24 mouse cellular contexts compared by ENCODE assay signal in the genomic region with DNA sequence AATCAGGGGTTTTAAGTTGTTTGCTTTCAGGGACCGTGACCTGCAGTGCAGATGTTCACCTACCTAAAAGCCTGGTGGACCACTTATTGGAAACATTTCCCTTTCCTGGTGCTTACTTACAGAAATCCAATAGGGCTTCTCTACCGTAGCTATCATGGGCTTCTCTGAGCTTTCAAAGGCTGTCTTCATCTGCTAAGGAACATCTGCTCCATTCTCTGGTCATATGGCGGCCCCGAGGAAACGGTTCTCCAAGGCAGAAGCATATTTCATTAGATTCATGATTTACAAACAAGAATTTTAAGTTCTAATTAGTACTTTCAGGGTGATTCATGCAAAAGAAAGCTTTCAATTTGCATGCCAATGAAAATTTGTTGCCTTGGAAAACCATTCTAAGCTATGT.
A peak's percentile ranks its signal among the peaks of the same experiment; 100 is the strongest.
DNase-seq lines count a peak whose midpoint lies in the region; ATAC-seq lines count a peak whose summit lies in the region.
"Had no signal": no experiment of that assay in that cellular context is flagged by ENCODE, and none has a peak within 500 bp of the region (broad histone marks: within the 10 kb centered on the region; RNA-seq: fewer than 3 reads in every experiment).

No protein-coding gene starts in this region.

- DNase-seq in forebrain, embryonic 14.5 days (ENCODE audit: low spot score) = peak; percentile 18
- DNase-seq in forebrain, embryonic 10.5 days (ENCODE audit: extremely low spot score, low spot score) = no peak
- DNase-seq in Muller cell, postnatal 12 days (ENCODE audit: inconsistent ontology term) = peak; percentile 30
- peak; percentile 29 for DNase-seq in embryonic facial prominence, embryonic 11.5 days (ENCODE audit: low spot score)
- DNase-seq in layer of hippocampus, adult 8-10 months (ENCODE audit: low spot score in 2 of 2) = peak; percentile 32 to 48
- DNase-seq in heart, embryonic 10.5 days (ENCODE audit: low spot score) = no peak
- DNase-seq in natural killer cell, adult 2 months (ENCODE audit: low spot score in 2 of 2) = no peak
- DNase-seq: cerebellum, adult 2 months; cerebellum, postnatal 25 days; gastrocnemius, postnatal 36 days; heart, adult 2 months; heart, postnatal 36 days; kidney, adult 2 months; kidney, postnatal 14 days; lung, adult 2 months; retina, postnatal 1 day had no signal

- no peak overlapping the region for H3K4me3 ChIP-seq in forebrain, embryonic 14.5 days (ENCODE audit: low read depth, low read length)
- H3K4me3 ChIP-seq in forebrain, embryonic 10.5 days = no peak overlapping the region
- no peak overlapping the region for H3K4me3 ChIP-seq in embryonic facial prominence, embryonic 11.5 days (ENCODE audit: low read depth, low read length)
- H3K4me3 ChIP-seq in heart, embryonic 10.5 days = no peak overlapping the region
- H3K4me3 ChIP-seq in heart, embryonic 11.5 days (ENCODE audit: low read depth, low read length) = no peak overlapping the region
- H3K4me3 ChIP-seq: heart, adult 2 months; heart, embryonic 15.5 days; hindbrain, embryonic 13.5 days; limb, embryonic 12.5 days; liver, embryonic 12.5 days; megakaryocyte, embryonic 14.5 days; midbrain, embryonic 13.5 days had no signal

- no peak overlapping the region for H3K9ac ChIP-seq in forebrain, embryonic 14.5 days (ENCODE audit: low read length)
- H3K9ac ChIP-seq in embryonic facial prominence, embryonic 11.5 days (replicated peaks; ENCODE audit: low read length) = no peak overlapping the region
- no peak overlapping the region for H3K9ac ChIP-seq in heart, embryonic 11.5 days (ENCODE audit: low read depth, low read length)
- H3K9ac ChIP-seq: heart, embryonic 15.5 days; hindbrain, embryonic 13.5 days; limb, embryonic 12.5 days; liver, embryonic 12.5 days; midbrain, embryonic 13.5 days had no signal

- no peaks in the 10 kb centered on the region for H3K4me1 ChIP-seq in forebrain, embryonic 14.5 days (ENCODE audit: control insufficient read depth, insufficient read depth, low read length)
- no peaks in the 10 kb centered on the region for H3K4me1 ChIP-seq in forebrain, embryonic 10.5 days
- no peaks in the 10 kb centered on the region for H3K4me1 ChIP-seq in embryonic facial prominence, embryonic 11.5 days (ENCODE audit: control insufficient read depth, insufficient read depth, low read length)
- no peaks in the 10 kb centered on the region for H3K4me1 ChIP-seq in heart, embryonic 10.5 days
- H3K4me1 ChIP-seq in heart, embryonic 11.5 days (ENCODE audit: control insufficient read depth, insufficient read depth, low read length) = no peaks in the 10 kb centered on the region
- H3K4me1 ChIP-seq: heart, embryonic 15.5 days; hindbrain, embryonic 13.5 days; limb, embryonic 12.5 days; liver, embryonic 12.5 days; megakaryocyte, embryonic 14.5 days; midbrain, embryonic 13.5 days had no signal

- H3K27me3 ChIP-seq in forebrain, embryonic 14.5 days (replicated peaks; ENCODE audit: control insufficient read depth, insufficient read depth, low read length) = no peaks in the 10 kb centered on the region
- H3K27me3 ChIP-seq in forebrain, embryonic 10.5 days (ENCODE audit: poor library complexity, severe bottlenecking) = no peaks in the 10 kb centered on the region
- no peaks in the 10 kb centered on the region for H3K27me3 ChIP-seq in embryonic facial prominence, embryonic 11.5 days (ENCODE audit: control insufficient read depth, insufficient read depth, low read length)
- no peaks in the 10 kb centered on the region for H3K27me3 ChIP-seq in heart, embryonic 10.5 days (ENCODE audit: insufficient read depth, poor library complexity, severe bottlenecking)
- no peaks in the 10 kb centered on the region for H3K27me3 ChIP-seq in heart, embryonic 11.5 days (ENCODE audit: control insufficient read depth, insufficient read depth, low read length)
- H3K27me3 ChIP-seq: heart, embryonic 15.5 days; hindbrain, embryonic 13.5 days; limb, embryonic 12.5 days; liver, embryonic 12.5 days; megakaryocyte, embryonic 14.5 days; midbrain, embryonic 13.5 days had no signal

- ATAC-seq in forebrain, embryonic 14.5 days = 0 out of 2 replicates have a peak, but pooled peaks have one; percentile 44
- ATAC-seq in embryonic facial prominence, embryonic 11.5 days (replicated peaks; ENCODE audit: insufficient number of reproducible peaks, low FRiP score, low TSS enrichment, low read depth) = no peak
- ATAC-seq in heart, embryonic 11.5 days (replicated peaks; ENCODE audit: insufficient number of reproducible peaks, low FRiP score, low TSS enrichment) = no peak
- ATAC-seq: CD4-positive, CD25-positive, alpha-beta regulatory T cell, adult 4 months; liver, embryonic 12.5 days; midbrain, embryonic 13.5 days had no signal

- H3K27ac ChIP-seq in forebrain, embryonic 14.5 days (ENCODE audit: low read depth, low read length) = no peak overlapping the region
- H3K27ac ChIP-seq in forebrain, embryonic 10.5 days = no peak overlapping the region
- H3K27ac ChIP-seq in embryonic facial prominence, embryonic 11.5 days (replicated peaks; ENCODE audit: low read depth, low read length) = no peak overlapping the region
- no peak overlapping the region for H3K27ac ChIP-seq in heart, embryonic 10.5 days
- H3K27ac ChIP-seq in heart, embryonic 11.5 days (ENCODE audit: low read depth, low read length) = no peak overlapping the region
- H3K27ac ChIP-seq: heart, adult 2 months; heart, embryonic 15.5 days; hindbrain, embryonic 13.5 days; limb, embryonic 12.5 days; liver, embryonic 12.5 days; midbrain, embryonic 13.5 days had no signal

- no peaks in the 10 kb centered on the region for H3K9me3 ChIP-seq in forebrain, embryonic 14.5 days (replicated peaks; ENCODE audit: control insufficient read depth, low read length)
- no peaks in the 10 kb centered on the region for H3K9me3 ChIP-seq in forebrain, embryonic 10.5 days
- no peaks in the 10 kb centered on the region for H3K9me3 ChIP-seq in embryonic facial prominence, embryonic 11.5 days (replicated peaks; ENCODE audit: control insufficient read depth, low read length)
- no peaks in the 10 kb centered on the region for H3K9me3 ChIP-seq in heart, embryonic 10.5 days
- no peaks in the 10 kb centered on the region for H3K9me3 ChIP-seq in heart, embryonic 11.5 days (replicated peaks; ENCODE audit: control insufficient read depth, low read length)
- H3K9me3 ChIP-seq: heart, embryonic 15.5 days; hindbrain, embryonic 13.5 days; limb, embryonic 12.5 days; liver, embryonic 12.5 days; midbrain, embryonic 13.5 days had no signal

- no peaks in the 10 kb centered on the region for H3K36me3 ChIP-seq in forebrain, embryonic 14.5 days (ENCODE audit: control insufficient read depth, insufficient read depth, low read length)
- H3K36me3 ChIP-seq in forebrain, embryonic 10.5 days (replicated peaks) = no peaks in the 10 kb centered on the region
- H3K36me3 ChIP-seq in embryonic facial prominence, embryonic 11.5 days (replicated peaks; ENCODE audit: control insufficient read depth, insufficient read depth, low read depth, low read length) = no peaks in the 10 kb centered on the region
- no peaks in the 10 kb centered on the region for H3K36me3 ChIP-seq in heart, embryonic 10.5 days
- no peaks in the 10 kb centered on the region for H3K36me3 ChIP-seq in heart, embryonic 11.5 days (ENCODE audit: control insufficient read depth, insufficient read depth, low read length)
- H3K36me3 ChIP-seq: heart, embryonic 15.5 days; hindbrain, embryonic 13.5 days; limb, embryonic 12.5 days; liver, embryonic 12.5 days; midbrain, embryonic 13.5 days had no signal

- no peak overlapping the region for H3K4me2 ChIP-seq in forebrain, embryonic 14.5 days (ENCODE audit: low read length)
- no peak overlapping the region for H3K4me2 ChIP-seq in embryonic facial prominence, embryonic 11.5 days (ENCODE audit: low read depth, low read length)
- no peak overlapping the region for H3K4me2 ChIP-seq in heart, embryonic 11.5 days
- H3K4me2 ChIP-seq: heart, embryonic 15.5 days; hindbrain, embryonic 13.5 days; limb, embryonic 12.5 days; liver, embryonic 12.5 days; midbrain, embryonic 13.5 days had no signal

- 55% methylated on average over 5 of the region's 5 CpGs for WGBS in forebrain, embryonic 14.5 days
- WGBS in forebrain, embryonic 10.5 days = 76% methylated on average over 5 of the region's 5 CpGs
- 51% methylated on average over 5 of the region's 5 CpGs for WGBS in embryonic facial prominence, embryonic 11.5 days
- 83% methylated on average over 5 of the region's 5 CpGs for WGBS in heart, embryonic 10.5 days
- WGBS in heart, embryonic 11.5 days (ENCODE audit: insufficient replicate concordance) = 90% methylated on average over 5 of the region's 5 CpGs

Comparison
In these comparisons a context has a peak if more than half of its experiments do, and no peak if none do; other contexts are left out.
1. DNase-seq: peak in forebrain, embryonic 14.5 days (single experiment), Muller cell, postnatal 12 days (single experiment), embryonic facial prominence, embryonic 11.5 days (single experiment) and layer of hippocampus, adult 8-10 months (2 of 2); none in forebrain, embryonic 10.5 days (single experiment), heart, embryonic 10.5 days (single experiment) and natural killer cell, adult 2 months (0 of 2).